Mouse (Mus musculus) erythroid progenitor cell, adult 5-6 weeks (primary cell): ENCODE measurements around the gene Fam241b. TPM values are rescaled to one million over a fixed set of nuclear protein-coding genes. Genes with fewer than 3 reads are reported as not detected.

Experiments
- ATAC-seq: replicated peaks from 2 replicates; pipeline ENCODE4 v1.8.0; 2016; ENCODE audit warnings: moderate number of reproducible peaks, mild to moderate bottlenecking, moderate TSS enrichment, inconsistent platforms; ENCODE audit not compliant: poor library complexity, low FRiP score, severe bottlenecking
- total RNA-seq, 2 experiments: library from RNA; stranded (forward) in 1 of 2; stranded (reverse) in 1 of 2; fragments of 150-400 nt in 1 of 2; fragments of 186-747, 209-891 nt in 1 of 2; gene quantifications; 2 replicates each; pipeline versions ENCODE4 v1.2.3 to v1.2.4; 2015 to 2017; ENCODE audit warnings: low replicate concordance in 2 of 2

The Fam241b gene
- total RNA-seq (2015; ENCODE audit: low replicate concordance) (not detected in 2 replicates), total RNA-seq (2017; ENCODE audit: low replicate concordance) (not detected in 2 replicates)

DNA sequence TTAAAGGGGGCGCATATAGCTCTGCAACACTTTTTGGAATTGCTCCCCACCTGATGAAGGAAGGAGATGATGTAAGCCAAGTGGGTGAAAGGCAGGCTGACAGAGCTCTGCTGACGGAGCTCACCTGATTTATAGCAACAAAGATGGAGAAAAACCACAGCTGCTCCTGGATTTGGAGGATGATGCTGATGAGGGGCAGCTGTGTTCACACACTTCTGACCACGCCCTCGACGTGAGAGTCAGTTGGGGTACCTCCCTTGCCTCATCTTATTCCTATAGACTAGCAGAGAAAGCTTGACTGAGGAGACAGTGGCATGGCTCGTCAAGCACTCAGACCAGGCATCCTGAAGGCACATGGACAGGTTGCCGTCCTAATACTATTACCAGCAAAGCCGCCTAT is at the start of gene Fam241b:
Gene Fam241b (minus strand): TSS at position 101 of the 400 bp plus-strand sequence.
- ATAC-seq: no peak

- ATAC-seq: no peak
Observed at GRCm38 (mm10) chr10:62192701-62193157, 49.0 kb upstream of the Fam241b start.

DNA sequence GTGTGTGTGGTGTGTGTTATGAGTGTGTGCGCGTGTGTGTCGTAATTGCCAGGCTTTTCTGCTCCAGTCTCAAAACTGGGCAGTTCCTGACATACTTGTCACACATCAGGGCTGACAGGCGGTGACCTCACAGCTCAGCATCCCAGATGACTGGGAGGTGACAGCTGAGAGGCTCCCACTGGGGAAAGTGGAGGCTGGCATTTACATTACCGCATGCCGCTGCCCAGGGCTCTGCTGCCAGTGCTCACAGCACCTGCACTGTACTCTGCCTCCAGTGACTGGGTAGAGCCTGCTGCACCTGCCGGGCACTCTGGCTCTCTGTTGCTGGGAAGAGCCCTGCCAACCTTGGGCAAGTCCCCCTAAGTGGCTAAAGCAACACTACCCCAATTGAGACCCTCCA is 47.1 kb upstream of the Fam241b start:
- ATAC-seq: no peak

- no peak for ATAC-seq
Observed at GRCm38 (mm10) chr10:62189910-62190309, 46.2 kb upstream of the Fam241b start.

GRCm38 (mm10) chr10:62189303-62189702 is 45.6 kb upstream of the Fam241b start:
- no peak for ATAC-seq

DNA sequence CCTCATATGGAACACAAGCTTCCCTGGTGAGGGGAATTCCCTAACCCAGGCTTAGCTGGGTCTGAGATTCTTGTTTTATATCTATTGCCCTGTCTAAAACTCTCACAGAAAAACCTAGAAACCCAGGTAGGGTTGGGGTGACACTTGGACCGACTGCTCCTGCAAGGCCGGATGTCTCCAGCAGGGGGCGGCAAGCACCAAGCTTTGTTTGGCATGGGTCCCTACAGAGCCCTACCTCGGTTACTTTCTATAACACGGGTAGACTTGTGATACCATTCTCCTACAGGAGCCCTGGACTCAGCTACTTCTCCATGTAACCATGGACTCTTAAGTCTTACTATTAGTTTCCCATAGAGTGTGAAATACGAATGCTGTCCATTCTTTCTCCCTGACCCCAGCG is 43.2 kb upstream of the Fam241b start:
- ATAC-seq: peak; percentile 50; the same call in 1 of the 2 replicates

DNA sequence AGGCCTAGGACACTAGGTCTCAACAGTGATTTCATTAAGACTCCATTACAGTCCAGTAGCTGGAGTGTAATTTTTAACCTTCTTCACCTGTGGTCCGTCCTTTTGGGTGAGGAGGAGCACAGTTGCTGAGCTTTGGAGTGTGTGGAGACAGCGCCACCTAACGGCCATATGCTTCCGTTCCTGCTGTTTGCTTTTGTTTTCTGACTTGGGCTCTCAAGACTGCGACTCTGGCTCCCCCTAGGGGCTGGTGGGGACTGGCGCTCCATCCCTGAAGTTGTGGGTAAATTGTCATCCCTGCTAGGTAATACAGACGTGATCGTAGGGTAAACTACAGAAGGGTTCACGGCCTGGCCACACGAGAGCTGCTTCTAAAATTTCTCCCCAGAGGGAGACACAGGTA is 39.3 kb upstream of the Fam241b start:
- ATAC-seq: peak; percentile 79

GRCm38 (mm10) chr10:62182471-62183014 is 38.8 kb upstream of the Fam241b start:
- no peak for ATAC-seq

DNA sequence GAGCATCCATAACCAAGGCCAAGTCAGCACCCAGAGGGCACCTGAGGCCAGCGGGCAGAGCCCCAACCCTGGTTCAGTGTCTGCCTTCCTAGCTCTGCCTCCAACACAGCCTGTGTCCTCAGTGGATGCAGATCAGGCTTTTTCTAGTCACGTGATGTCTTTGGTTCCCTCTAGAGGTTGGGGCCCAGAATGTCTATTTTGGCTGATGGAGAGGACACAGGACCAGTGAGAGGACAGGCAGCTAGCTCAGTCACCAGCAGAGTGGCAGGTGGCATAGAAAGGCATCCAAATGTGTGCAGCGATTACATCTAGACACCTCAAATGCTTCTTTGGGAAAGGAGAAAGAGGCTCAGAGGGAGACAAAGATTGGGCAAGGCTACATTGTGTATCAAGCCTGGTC is 38.0 kb upstream of the Fam241b start:
- ATAC-seq: no peak

- ATAC-seq: no peak
Observed at GRCm38 (mm10) chr10:62179944-62180343, 36.2 kb upstream of the Fam241b start.

DNA sequence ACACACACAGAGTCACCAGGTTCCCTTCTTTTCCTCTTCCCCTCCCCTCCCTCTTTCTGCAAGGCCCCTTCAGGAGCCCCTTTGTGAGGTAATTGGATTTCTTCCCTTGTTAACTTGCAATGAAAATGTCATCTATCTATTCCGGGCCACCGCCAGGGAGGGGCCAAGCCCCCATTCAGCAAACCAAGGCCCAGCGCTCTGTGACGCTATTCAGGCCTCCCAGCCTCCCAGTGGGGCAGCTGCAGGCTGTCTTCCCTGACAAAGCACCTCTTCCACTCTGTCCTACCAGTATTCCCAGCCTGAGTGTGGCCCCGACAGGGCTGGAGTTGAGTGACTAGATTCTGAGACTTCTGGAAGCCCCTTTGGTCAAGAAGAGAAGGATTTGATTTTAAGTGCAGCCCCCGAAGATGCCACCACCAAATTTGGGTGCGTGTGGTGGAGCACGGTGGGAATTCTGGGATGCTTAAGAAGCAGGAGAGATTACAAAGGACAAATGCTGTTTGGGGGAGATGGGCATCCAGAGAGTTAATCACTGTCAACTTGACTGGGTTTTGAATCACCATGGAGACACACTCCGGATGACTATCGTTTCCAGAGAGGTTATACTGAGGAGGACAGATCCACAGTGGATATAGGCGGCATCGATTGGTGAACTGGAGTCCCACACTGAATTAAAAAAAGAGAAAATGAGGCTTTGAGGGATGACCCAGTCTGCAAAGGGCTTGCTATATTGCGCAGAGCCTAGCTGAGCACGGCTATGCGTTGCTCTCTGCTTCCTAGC is 31.0 kb upstream of the Fam241b start:
- no peak for ATAC-seq

DNA sequence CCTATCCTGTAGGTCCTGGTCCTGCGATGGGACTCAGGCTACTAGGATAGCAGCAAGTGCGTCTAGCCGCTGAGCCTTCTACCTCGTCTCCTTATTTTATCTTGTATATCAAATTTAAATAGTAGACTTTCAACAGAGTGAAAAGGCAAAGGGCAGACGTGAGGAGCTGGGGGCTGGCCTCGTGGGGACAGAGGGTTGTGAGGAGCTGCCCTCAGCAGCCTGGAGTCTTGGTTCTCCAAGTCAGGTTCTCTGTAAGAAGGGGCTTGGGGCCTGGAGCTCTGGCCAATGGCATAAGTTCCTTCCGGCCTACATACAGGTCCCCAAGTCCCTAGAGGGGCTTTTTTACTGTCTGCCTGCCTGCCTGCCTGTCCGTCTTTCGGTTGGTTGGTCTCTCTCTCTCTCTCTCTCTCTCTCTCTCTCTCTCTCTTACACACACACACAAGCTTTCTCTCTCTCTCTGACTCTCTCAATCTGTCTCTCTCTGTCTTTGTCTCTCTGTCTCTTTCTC is 30.3 kb upstream of the Fam241b start:
- ATAC-seq: no peak

- no peak for ATAC-seq
Observed at GRCm38 (mm10) chr10:62172841-62173553, 29.3 kb upstream of the Fam241b start.

GRCm38 (mm10) chr10:62162410-62162809 is 18.7 kb upstream of the Fam241b start:
- ATAC-seq: no peak

DNA sequence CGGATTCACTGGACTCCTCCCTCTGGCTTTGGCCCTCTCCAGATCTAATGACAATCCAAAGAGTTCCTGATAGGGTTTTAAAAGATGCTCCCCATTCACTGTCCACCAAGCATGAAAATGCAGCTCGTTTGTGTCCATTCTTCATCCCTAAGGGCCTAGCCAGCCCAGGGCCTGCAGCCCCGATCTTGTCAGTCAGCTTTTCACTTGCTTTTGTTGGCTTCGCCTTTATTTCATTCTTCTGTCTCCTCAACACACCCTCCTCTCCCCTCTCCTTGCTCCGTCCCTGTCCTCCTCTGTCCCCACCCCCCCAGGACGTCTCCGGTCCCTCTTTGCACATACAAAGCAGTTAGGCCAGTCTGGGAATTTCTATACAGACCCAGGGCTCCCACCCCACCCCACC is 6.2 kb upstream of the Fam241b start:
- no peak for ATAC-seq

GRCm38 (mm10) chr10:62147466-62148248 is 3.9 kb upstream of the Fam241b start:
- ATAC-seq: no peak

DNA sequence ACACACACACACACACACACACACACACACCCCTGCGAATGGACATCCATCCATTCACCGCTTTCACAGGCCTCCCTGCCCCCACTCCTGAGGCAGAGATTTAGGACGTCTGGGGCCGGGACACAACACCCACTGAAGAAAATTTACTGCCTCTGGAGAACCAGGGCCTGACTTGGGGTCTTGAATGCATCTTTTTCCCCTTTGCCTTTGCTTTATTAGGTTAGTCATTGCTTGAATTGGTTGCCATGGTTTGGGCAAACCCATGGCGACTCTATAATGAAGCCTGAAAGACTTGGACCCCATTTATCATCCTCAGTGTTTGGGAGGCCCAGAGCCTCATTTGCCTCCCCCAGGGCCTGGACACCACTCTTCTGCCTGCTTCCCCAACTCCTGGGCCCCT is 2.2 kb upstream of the Fam241b start:
- no peak for ATAC-seq

DNA sequence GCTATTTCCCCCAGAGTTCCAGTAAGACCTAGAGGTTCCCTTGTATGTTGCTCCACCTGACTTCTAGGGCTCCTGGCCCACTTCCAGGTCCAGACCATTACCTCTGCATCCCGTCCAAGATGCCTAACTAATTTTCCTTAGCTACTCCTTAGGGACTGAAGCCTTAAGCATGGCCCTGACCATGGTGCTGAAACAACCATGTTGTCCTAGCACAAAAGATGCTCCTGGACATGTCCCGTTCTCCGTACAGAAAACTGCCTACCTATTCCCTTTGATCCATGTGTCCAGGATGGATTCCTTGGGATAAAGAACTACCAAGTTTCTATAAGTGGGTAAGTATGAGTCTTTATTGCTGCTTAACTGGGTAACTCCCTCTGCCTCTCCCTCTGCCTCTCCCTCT is 5.7 kb downstream of the Fam241b start:
- ATAC-seq: no peak

- ATAC-seq: no peak
Observed at GRCm38 (mm10) chr10:62137150-62137549, 6.6 kb downstream of the Fam241b start.
